Mouse (Mus musculus): ENCODE data around the gene Arhgef28.
"Not testable (repeated sequence)": the region's sequence is repeated elsewhere in the genome, so short reads cannot be mapped to it uniquely, and the experiment has no call there.

The Arhgef28 gene

DNA sequence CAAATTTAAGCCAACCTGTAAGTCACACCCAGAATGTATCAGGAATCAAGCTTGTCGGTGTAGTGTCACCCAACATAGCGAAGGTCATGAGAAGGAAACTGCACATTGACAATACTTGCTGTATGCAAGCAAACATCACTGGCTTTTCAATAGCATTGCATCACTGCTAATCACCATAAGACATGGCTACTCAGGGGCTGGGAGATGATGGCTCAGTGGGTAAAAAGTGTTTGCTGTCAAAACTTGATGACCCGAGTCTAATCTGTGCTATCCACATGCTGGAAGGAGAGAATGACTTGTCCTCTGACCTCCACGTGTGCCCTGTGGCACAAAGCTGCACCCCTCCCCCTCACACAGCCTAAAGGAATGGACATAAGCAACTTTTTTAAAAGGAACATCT, 133.0 kb downstream of the Arhgef28 start:
- DNase-seq (ENCODE audit: low spot score in 2 of 2): no peak

DNA sequence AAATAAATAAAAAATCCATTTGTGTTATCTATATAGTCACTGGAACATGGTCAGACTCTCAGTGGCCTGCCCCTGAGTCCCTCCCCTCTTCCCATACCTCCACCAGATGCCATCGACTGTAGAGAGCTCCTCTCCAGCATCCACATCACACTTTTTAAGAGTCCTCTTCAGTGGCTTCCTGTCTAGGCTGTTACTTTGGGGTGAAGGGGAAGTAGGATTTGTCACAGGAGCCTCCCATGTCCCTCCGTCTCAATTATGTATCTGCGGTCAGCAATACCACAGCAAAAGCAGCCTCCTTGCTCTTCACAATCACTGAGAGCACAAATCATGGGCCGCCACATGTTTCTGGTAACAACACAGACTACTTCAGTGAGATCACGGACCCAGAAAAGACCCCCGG, 135.8 kb downstream of the Arhgef28 start:
- no peak for DNase-seq (ENCODE audit: low spot score in 2 of 2)

DNA sequence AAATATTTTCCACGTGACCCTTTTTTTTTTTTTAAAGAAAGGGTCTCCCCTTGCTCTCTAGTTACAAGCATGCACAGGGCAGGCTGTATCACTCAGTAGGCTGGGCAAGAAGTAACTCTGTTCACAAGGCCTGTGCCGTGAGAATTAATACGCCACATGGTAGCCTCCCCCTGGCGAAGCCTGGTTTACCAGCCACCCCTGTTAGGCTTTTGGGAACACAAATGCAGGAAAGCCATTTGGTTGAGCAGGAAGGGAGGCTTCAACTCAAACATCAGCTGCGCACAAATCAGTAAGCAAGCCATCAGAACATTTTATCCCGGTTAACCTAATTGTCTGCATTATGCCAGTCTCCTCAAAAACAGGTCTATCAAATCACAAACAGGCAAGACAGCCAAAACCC, 136.6 kb downstream of the Arhgef28 start:
- no peak for DNase-seq (ENCODE audit: low spot score in 2 of 2)

DNA sequence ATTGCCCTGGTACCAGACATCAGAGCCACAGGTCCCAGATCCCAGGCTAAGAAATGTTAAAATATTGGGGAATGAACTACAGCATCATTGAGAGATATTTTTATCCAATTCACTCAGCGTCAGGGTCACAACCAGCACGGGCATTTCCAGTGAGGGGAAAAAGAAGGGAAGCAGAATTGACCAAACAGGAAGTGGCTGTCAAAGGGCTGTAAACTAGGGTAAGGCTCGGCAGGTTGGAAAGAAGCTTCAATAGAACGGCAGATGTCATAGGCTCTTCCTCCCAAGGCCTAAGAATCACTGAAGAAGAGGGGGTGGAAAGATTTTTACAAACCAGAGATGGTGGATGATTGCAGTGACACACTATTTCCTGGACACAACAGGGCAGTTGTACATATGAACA, 143.4 kb downstream of the Arhgef28 start:
- DNase-seq (ENCODE audit: low spot score in 2 of 2): no peak

DNA sequence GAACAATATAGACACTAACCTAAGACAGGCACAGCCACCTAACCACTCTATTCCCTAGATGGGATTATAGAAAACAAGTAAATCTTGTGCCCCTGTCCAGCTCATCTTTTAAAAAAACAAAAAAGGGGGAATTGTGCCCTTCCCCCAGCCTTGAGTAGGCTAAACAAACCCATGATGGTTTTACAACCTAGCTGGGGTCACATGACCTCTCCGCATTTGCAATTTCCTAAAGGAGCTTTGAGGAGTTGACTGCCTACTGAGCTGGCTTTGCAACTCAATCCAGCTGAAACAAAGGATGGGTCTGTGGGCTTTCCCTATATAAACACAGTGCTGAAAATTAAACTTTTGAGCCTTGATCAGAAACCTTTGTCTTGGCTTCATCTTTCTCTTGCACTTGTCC, 146.1 kb downstream of the Arhgef28 start:
- DNase-seq (ENCODE audit: low spot score in 2 of 2): not testable (repeated sequence)

DNA sequence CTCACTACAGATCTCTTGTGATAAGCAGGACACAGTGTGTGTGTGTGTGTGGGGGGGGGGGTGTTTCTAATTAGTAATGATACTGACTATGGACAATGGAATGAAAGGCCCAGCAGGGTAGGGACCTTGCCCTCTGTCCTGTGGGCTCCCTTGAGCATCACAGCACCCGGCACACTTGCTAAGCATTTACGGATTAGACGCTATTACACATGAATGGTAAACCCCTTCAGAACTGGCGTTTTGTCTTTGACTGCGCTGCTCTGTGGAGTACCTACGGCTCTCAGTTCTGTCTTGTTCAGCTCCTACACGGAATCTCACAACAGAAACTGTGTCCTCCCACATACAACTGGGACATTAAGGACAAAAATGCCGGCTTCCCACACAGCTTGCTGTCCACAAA, 151.0 kb downstream of the Arhgef28 start:
- DNase-seq (ENCODE audit: low spot score in 2 of 2): no peak

DNA sequence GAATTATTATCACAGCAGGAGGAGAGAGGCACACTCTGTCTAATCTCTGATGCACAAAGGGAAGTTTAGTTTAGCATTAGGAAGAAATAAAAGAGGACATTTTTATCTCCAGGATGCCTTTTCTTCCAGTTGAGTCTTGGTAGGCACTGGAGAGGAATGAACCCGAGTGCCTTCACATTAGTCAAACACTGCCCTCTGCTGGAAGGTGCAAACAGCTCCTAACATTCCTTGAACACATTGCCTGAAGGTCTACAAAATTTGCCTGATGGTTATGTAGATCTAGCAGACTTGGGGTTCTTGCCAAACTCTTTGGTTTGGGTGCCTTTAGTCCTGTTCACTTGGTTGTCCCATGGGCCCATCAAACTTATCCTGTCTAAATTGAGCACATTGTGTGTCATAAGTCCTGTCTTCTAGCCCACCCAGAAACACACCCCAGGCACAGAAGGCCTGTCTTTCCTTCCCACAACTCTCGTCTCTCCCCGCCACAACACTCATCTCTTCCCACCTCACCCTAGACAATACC, 165.6 kb downstream of the Arhgef28 start:
- peak in 1 of 2 experiments; percentile 40 for DNase-seq (ENCODE audit: low spot score in 2 of 2)

DNA sequence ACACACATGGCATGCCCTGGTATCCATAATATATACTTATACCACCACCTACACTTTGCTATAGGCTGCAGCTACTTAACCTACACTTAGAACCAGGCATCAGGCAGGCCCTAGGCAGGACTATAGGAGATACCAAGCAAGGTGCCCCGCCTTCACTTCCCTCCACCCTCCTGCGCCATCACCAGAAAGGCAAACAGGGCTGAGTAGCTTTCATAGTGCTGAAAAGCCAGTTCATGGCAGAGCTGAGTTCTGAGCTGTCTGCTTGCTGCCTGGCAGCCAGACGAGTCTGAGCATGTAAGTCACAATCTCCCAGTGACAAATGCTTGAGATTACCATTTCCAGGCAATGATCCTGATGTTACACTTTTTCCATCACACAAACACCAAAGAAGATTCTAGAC, 167.5 kb downstream of the Arhgef28 start:
- no peak for DNase-seq (ENCODE audit: low spot score in 2 of 2)

DNA sequence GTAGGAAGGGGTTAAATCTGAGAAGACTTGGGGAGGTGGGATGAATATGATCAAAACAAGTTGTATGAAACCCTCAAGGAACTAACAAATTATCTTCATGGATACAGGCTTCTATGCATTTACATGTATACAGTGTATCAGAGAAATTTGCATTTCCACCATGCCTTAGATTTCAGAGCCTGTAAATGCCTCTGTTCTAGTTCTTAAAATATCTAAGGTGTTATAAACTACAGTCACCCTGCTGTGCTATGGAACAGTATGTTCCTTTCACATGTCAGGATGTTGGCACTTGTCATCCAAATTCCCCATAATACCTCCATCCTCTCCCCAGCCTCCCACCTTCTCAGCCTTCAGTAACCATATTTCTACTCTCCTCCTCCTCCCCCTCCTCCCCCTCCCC, 168.5 kb downstream of the Arhgef28 start:
- no peak for DNase-seq (ENCODE audit: low spot score in 2 of 2)

DNA sequence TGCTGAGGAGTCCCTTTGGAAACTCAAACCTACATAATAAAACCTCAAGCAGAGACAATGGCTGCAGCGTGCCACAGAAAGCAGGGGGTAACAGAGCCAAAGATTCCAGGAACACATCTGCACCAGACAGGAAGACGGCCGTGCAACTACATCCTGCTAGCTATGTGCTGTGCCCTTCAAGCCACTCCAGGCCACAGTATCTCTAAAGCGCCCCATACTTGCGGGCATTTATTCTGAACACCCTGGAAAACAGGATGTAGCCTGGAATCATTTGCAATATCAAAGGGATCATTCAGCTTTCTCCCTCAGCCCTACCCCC, 174.6 kb downstream of the Arhgef28 start:
- no peak for DNase-seq (ENCODE audit: low spot score in 2 of 2)

DNA sequence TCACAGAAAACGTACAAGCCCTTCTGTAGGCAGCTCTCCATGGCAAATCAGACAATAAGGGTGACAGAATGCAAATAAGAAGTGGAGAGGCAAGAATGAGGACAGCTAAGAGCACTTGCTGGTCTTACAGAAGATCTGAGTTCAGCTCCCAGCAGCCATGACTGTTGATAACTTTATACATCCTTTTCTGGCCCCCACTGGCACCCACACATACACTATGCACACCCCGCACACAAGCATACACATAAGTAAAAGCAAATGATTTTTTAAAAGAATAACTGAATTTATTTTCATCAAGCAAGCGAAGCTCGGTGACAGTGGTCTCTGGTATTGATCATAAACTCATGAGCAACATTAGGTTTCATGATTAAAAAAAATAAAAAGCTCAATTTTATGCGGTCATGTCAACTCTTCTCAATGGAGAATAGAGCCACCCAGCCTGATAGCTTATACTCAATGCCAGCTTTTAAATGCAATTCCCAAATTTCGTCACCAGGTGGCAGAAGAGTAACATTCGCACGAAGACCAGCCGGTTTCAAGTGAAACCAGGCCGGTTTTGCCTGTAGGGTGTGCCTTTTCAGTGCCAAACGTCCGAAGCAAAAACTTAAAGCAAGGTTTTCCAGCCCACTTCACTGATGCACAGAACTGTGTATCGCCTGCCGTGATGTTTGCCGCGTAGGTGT, 175.1 kb downstream of the Arhgef28 start:
- DNase-seq (ENCODE audit: low spot score in 2 of 2): peak; percentile 58 to 68

DNA sequence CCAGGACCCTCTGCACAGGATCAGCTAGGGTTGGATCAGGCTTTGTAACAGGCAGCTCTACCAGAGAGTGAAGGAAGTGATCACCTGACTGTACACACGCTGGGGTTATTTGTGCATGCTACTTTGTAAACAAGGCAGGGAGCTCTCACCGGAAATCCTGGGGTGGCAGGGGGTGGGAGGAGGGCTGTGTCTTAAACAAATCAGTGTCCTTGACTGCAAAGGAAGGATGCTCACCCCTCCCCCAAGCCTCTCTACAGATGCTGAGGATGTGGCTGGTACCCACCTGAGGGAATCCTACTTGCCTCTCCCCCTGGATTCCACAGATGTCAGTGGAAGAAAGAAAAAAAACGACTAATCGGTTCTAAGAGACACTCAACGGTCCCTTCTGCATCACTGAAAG, 176.2 kb downstream of the Arhgef28 start:
- DNase-seq (ENCODE audit: low spot score in 2 of 2): no peak

DNA sequence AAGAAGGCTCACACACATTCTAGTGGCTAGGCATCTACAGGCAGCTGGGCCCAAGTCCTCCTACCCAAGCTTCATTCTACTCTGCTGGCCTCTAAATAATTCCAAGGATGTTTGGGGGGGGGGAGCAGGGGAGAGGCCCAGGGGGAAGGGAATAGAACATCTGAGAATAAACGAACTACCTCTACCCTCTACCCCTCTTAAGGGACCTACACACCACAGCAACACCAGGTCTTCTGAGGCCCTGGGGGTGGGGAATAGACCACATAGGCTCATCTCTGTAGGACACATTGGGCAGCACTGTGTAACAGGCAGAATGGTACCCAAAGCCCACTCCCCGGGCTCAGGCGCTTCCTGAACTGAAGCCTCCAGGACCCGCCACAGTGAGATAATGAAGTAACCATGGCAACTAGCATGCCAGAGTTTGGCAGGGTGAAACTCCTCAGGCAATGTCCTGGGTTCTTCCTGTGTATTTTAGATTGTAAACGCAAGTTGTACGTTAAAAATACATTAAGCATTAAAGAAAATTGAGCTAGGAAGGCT, 177.5 kb downstream of the Arhgef28 start:
- DNase-seq (ENCODE audit: low spot score in 2 of 2): no peak

DNA sequence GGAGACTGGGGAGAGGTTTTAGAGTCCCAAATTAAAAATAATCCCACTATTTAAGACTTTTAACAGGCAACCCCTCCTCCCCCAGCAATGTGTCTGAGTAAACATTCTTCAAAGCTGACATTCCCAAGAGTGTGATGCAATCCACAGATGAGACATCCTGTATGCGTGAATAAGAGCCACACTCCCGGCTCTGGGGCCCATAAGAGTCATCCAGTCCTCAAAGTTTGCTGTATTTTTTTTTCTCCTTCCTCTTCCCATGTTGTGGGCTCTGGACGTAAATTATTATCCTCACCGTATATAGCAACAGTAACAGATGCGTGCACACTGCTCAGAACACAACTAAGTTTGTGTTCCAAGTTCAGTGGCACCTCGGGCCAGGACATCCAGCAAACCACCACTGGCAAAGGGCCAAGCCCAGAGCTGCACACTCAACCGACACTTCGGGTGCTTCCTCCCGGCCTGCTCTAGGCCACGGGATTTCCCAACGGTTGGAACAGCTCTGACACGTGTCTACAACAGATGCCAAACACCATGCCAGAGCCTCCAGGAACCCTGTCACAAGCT, 178.5 kb downstream of the Arhgef28 start:
- DNase-seq (ENCODE audit: low spot score in 2 of 2): peak; percentile 12 to 33

DNA sequence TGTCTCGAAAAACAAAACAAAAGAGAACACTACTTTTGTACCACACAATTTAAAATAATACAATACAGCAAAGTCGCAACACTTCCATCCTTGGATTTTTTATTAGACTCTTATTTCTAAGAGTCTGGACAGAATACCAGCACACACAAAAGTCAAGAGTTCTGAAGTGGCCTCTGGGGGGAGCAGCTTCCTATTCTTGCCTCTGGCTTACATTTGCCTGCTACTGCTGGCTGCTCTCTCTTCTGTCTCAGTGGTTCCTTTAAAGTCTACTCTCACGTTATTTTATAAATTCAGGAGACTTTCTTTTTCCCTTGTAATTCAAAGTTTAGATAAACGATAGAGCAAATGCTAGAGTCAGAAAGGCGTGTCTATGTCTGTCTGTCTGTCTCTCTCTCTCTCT, 179.1 kb downstream of the Arhgef28 start:
- DNase-seq (ENCODE audit: low spot score in 2 of 2): no peak

DNA sequence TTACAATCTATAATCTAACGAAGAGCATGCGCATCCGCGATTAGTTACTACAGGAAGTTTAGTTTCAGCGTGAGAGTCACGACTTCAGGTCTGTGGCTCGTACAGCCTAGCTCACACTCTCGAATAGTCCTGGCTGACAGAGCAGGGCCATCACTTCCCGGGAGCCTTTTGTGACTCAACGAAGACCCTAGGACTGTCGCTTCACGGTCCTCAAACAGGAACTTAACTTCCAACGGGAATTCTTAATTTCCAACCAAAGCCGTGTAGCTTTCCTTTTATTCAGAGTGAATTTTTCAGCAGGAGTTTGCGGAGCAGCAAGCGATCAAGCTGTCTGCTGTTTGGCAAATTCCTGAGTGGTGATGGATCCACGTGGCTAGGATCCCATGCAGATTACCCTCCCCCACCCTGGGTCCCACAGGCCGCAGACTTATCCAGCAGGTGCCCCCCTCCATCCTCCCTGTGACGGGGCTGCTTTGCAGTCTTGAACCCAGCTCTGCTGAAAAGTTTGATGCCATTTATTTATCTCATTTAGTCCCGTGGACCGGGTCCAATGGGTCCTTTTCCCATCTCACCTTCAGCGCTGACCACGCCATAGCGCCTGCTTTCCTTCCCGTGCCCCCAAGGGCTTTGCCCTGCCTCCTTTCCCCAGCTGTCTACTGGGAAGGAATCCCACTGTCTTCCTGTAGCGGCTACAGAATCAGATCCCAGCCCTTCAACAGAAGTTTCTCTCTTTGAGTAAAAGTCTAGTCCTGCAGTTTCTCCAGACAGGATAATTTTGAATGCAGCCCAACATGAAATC, 180.3 kb downstream of the Arhgef28 start:
- DNase-seq (ENCODE audit: low spot score in 2 of 2): no peak

DNA sequence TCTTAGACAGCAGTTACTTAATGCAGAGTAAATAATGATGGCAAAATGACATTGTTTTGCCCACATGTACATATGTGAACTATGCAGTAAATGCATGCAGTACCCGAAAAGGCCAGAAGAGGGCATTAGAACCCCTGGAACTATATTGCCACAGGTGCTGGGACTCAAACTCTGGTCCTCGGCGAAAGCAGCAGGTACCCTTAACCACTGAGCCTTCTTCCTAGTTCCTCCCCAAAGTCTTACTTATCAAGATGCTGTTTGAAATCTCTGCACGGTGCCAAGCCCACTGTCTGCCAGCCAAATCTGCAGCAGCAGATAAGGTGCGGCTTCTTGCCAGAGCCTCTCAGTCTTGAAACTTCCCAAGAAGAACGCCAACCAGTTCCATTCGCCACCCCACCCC, 181.1 kb downstream of the Arhgef28 start:
- no peak for DNase-seq (ENCODE audit: low spot score in 2 of 2)

DNA sequence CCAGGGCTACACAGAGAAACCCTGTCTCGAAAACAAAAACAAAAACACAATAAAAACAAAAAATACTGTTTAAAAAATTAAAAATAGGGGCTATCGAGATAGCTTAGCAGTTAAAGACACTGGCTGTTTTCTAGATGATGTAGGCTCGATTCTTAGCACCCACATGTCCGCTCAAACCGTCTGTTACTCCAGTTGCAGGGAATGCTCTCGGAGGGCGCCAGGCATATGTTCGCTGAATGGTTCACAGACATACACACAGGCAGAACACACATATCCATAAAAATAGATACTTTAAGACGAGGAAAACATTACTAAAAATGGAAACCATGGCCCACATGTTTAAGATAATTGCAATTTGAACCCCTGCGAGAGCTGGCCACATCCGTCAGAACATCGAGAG, 181.6 kb downstream of the Arhgef28 start:
- DNase-seq (ENCODE audit: low spot score in 2 of 2): no peak

DNA sequence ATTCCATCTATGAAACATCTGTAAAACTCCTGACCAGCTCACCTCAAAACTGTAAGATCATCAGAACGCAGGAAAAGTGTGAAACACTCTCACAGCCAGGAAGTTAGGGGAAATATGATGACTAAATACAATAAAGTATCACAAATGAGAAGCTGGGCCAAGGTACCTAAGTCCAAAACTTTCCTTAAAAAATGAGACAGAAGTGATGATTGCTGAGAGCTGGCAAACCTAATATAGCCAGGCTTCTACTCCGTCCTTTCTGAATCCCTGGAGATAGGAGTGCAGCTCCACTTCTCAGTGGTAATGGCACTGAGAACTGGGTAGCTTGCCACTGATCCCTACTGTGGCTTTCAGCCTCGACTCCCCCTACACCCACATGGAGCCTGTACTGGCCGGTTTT, 184.3 kb downstream of the Arhgef28 start:
- no peak for DNase-seq (ENCODE audit: low spot score in 2 of 2)

DNA sequence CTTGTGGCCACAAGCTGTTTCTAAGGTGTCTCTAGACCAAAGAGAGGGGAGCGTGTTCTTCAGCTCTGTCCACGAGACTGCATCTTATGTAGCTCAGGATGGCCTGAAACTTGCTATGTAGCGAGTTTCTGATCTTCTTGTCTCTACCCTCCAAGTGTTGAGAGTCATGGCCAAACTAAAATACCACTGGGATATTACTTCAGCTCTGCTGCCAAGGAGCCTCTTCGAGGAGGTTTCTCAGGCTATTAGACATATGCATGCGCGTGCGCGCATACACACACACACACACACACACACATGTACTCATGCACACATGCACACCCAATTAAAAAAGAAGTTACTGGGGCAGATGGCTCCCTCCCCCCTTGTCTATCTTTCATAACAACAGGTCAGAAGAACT, 187.4 kb downstream of the Arhgef28 start:
- DNase-seq (ENCODE audit: low spot score in 2 of 2): not testable (repeated sequence)

DNA sequence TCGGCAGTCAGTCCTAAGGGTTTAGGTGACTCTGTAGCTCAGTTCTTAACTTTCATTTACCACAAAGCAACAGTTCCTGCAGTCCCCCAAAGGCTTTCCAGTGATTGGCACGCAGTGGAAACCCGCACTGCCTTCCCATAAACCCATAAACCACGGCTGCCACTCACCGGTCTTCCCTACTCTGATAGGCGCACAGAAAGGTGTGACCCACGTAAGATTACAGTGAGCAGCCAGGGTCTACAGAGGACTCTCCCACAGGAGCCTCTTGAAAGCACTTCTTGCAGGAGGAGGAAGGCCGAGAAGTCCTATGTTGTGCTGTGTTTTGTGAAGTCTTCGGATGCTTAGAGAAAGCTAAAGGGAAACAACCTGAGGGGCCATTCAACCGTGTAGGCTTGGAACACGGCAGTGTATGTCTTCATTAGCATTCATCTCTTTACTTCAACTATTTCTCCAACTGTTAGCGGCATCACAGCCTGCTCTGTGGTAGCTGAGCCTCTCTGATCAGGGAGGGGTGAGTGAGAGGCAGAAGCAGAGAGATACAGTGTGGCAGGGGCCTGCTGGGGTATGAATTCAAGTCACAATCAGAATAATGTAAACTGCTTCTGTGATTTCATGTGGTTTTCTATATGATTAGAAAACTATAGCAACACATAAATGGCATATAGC, 189.2 kb downstream of the Arhgef28 start:
- DNase-seq (ENCODE audit: low spot score in 2 of 2): no peak
